Mouse (Mus musculus) liver, adult 2 months (tissue): Measurements from ENCODE around the gene Gm17416. TPM values are rescaled to one million over a fixed set of nuclear protein-coding genes. Genes with fewer than 3 reads are reported as not detected.

ENCODE experiments used
- DNase-seq: peaks from one replicate; pipeline ENCODE4 v3.0.0-alpha.2; 2011; ENCODE audit warnings: low read depth, low spot score; ENCODE audit errors: extremely low read depth
- H3K27ac ChIP-seq: fragments of 200-500 bp; replicated peaks from 2 replicates; pipeline ENCODE4 v1.5.1; 2012; ENCODE audit warnings: low read depth, mild to moderate bottlenecking, control low read depth, inconsistent platforms, low read length; ENCODE audit not compliant: insufficient read depth
- H3K27me3 ChIP-seq: fragments of 200-500 bp; 2 replicates; pipeline ENCODE4 v1.6.1; 2012; ENCODE audit warnings: mild to moderate bottlenecking, moderate library complexity, low read length, inconsistent platforms; ENCODE audit not compliant: control insufficient read depth, insufficient read depth
- H3K36me3 ChIP-seq: fragments of 200-500 bp; 2 replicates; pipeline ENCODE4 v1.6.1; 2012; ENCODE audit warnings: low read length, inconsistent platforms; ENCODE audit not compliant: control insufficient read depth, insufficient read depth
- H3K4me1 ChIP-seq: fragments of 200-500 bp; 2 replicates; pipeline ENCODE4 v1.6.1; 2011; ENCODE audit warnings: low read length; ENCODE audit not compliant: control insufficient read depth, insufficient read depth
- H3K4me3 ChIP-seq: fragments of 200-500 bp; 2 replicates; pipeline ENCODE4 v1.5.1; 2011; ENCODE audit warnings: low read depth, mild to moderate bottlenecking, control low read depth, low read length, moderate library complexity; ENCODE audit not compliant: insufficient read depth
- H3K79me2 ChIP-seq: fragments of 200-500 bp; 2 replicates; pipeline ENCODE4 v1.6.1; 2012; ENCODE audit warnings: inconsistent platforms, mild to moderate bottlenecking, low read length, moderate library complexity; ENCODE audit not compliant: control insufficient read depth, insufficient read depth
- H3K9ac ChIP-seq: fragments of 200-500 bp; 2 replicates; pipeline ENCODE4 v1.6.1; 2012; ENCODE audit warnings: low read depth, mild to moderate bottlenecking, control low read depth, inconsistent platforms, low read length
- CTCF ChIP-seq: fragments of 200-500 bp; IDR thresholded peaks from 2 replicates; pipeline ENCODE4 v1.5.1; 2011; ENCODE audit warnings: low read depth, low read length, control low read depth
- POLR2A ChIP-seq: fragments of 200-500 bp; IDR thresholded peaks from 2 replicates; pipeline ENCODE4 v1.6.1; 2011; ENCODE audit warnings: low read length, control low read depth; ENCODE audit not compliant: insufficient read depth; ENCODE audit errors: extremely low read depth
- WGBS: fragments of 180-500 bp; shearing (Covaris S2); methylation state at CpG from one replicate; pipeline ENCODE4 v1.1.7; 2018; 5-methylcytosine and 5-hydroxymethylcytosine counted together
- polyA plus RNA-seq: library from polyadenylated mRNA; depleted of rRNA; stranded (reverse); fragments of >200 nt; gene quantifications from 2 replicates; pipeline ENCODE4 v1.2.3, GENCODE M21; 2012
- total RNA-seq: library from RNA; depleted of rRNA; stranded (reverse); fragments of >200 nt; gene quantifications from 2 replicates; pipeline ENCODE4 v1.2.3, GENCODE M21; 2014

The Gm17416 gene
- total and polyA plus RNA-seq, 2 experiments = not detected

DNA sequence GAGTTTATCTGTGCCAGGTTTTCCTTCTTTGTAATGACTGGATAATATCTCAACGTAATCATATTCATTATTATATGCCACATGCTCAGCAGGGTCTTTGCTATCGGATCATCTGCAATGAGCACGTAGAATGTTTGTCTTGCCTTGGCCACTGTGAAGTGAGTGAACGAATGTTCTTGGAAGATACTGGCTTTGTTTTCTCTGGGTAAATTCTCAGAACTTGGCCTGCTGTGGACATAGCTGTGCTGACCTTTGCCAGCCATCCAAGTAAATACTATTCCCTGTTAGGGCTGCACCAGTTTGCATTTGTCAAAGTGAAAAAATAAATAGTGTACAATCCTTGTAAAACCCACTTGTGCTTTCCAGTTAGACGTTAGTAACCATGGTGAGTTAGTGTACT, 21.0 kb upstream of the Gm17416 start:
- H3K4me3 ChIP-seq = no peak overlapping the region
- H3K27me3 ChIP-seq = no peaks in the 10 kb centered on the region
- H3K9ac ChIP-seq = no peak overlapping the region
- no peaks in the 10 kb centered on the region for H3K79me2 ChIP-seq
- TF ChIP-seq POLR2A (no peak), CTCF (no peak)
- 26% methylated on average over 5 of the region's 5 CpGs for WGBS
- H3K27ac ChIP-seq = peak overlapping the region; percentile 46
- H3K4me1 ChIP-seq = peaks cover 12% of the 10 kb centered on the region; the same call in 1 of the 2 replicates
- peak; percentile 15 for DNase-seq
- no peaks in the 10 kb centered on the region for H3K36me3 ChIP-seq

DNA sequence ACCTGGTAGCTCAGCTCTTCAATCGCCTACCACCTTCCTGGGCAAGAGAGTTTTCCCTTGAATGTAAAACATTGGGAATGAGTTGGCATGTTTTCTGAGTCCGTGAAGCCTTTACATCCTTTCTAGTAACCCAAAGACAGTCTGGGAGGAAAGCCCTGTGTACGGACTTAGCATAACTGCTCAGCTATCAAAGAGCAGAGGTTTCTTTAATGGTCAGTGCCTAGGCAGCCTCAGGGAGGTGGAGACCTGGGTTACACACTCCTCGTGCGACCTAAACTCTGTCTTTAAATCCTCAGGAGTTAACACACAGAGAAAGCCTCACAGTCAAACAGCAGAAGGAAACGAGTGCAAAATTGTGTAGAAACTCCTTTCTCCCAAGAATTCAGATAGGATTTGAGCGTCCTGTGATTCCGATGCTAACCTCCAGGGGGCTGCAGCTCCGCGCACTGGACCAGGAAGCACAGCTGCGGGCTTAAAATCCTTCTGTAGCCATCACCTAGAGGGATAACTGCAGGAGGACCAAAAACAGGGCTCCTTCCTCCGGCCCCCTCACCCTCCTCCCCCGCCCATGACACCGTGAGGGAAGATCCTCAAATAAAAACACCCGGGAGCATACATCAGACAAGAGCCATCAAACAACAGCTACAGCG, 15.2 kb upstream of the Gm17416 start:
- H3K4me1 ChIP-seq = no peaks in the 10 kb centered on the region
- no peaks in the 10 kb centered on the region for H3K36me3 ChIP-seq
- H3K79me2 ChIP-seq = no peaks in the 10 kb centered on the region
- no peak overlapping the region for H3K4me3 ChIP-seq
- H3K9ac ChIP-seq = no peak overlapping the region
- 15% methylated on average over 16 of the region's 16 CpGs for WGBS
- H3K27ac ChIP-seq = no peak overlapping the region
- peak; percentile 7 for DNase-seq
- no peaks in the 10 kb centered on the region for H3K27me3 ChIP-seq
- TF ChIP-seq CTCF = peak; percentile 87
- TF ChIP-seq POLR2A = no peak

DNA sequence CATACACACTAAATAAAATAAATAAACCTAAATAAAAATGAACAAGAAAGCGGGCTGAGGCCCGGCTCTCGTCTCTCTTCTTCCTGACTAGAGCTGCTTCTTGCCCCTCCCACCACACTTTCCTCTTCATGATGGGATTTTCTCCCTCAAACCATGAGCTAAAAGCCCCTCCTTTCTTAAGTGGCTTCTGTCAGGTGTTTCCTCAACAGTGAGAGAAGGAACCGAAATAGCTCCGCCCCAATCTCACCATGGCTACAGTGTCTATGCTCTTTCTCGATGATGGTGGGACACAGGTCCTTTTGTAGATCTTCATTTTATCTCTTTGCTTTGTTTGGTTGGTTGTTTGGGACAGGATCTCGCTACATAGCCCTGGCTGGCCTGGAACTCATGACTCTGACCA, 12.5 kb upstream of the Gm17416 start:
- Histone ChIP-seq H3K9ac (no peak overlapping the region), H3K79me2 (no peaks in the 10 kb centered on the region), H3K27ac (no peak overlapping the region), H3K4me3 (no peak overlapping the region), H3K27me3 (no peaks in the 10 kb centered on the region), H3K4me1 (no peaks in the 10 kb centered on the region), H3K36me3 (no peaks in the 10 kb centered on the region)
- TF ChIP-seq CTCF (no peak), POLR2A (no peak)
- DNase-seq = no peak
- WGBS = 90% methylated on average over 7 of the region's 7 CpGs

DNA sequence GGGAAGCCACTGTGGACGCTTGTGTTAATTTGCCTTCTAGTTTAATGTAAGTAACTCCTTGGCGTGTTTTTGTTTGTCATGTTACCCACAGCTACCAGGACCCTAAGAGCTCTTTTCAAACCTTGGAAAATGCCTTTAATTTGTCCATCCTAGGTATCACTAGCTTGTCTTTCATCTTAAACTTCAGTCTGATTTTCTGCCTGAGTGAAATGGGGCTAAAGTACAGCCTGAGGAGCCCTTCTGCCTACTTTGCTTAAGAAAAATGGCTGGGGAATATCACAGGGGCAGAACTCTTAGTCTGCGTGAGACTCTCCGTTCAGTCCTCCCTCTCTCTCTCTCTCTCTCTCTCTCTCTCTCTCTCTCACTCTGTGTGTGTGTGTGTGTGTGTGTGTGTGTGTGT, 743 bp downstream of the Gm17416 start:
- 77% methylated on average over 4 of the region's 4 CpGs for WGBS
- H3K36me3 ChIP-seq = no peaks in the 10 kb centered on the region
- H3K4me3 ChIP-seq = no peak overlapping the region
- TF ChIP-seq CTCF (no peak), POLR2A (no peak)
- no peaks in the 10 kb centered on the region for H3K4me1 ChIP-seq
- H3K9ac ChIP-seq = no peak overlapping the region
- no peaks in the 10 kb centered on the region for H3K79me2 ChIP-seq
- H3K27ac ChIP-seq = no peak overlapping the region
- no peak for DNase-seq
- H3K27me3 ChIP-seq = no peaks in the 10 kb centered on the region

DNA sequence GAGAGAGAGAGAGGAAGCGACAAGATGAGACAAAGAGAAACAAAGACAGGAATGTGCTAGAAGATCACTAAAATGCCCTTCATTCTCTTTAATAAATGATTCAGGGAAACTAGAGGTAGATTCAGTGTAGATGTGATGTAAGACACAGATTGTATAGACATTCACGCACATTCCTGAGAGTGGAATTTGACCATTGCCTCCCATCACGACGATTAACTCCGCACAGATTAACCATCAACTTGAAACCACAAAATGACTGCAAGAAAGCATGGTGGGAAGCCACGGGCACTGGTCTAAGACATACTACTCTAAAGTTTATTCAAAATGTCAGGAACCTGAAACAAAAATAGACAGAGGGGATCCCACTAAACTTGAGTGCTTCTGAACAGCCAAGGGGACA, 1.2 kb downstream of the Gm17416 start:
- no peak for TF ChIP-seq POLR2A
- TF ChIP-seq CTCF = no peak
- WGBS = 41% methylated on average over 6 of the region's 6 CpGs

DNA sequence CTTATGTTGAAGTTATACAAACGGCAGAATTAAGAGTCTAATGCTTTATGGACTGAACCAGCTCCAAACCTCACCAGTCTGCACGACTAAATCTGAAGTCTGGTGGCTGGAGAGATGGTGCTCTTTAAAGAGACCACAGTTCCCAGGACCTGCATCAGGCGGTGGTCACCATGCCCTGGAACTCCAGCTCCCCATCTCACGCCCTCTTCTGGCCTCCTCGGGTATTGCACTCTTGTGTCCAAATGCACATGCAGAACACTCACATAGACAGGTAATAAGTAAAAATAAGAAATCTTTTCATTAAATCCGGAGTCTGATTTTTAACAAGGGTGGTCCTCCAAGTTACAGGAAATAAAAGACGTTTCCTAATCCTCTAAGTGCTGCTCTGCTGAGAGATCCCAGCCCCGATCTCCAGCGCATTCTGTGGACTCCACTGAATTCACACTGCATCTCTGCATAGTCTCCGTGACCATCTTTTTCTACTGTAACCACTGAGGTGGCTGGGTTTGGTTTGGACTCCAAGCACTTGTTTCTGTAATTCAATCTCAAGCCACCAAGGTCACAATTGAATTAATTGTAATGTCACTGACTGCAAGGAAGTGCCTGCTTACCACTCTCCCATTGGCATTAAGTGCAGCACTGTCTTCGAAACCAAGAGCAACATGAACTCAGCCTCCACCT, 3.1 kb downstream of the Gm17416 start, which contains the start of gene Defb21:
Gene Defb21, plus strand, starts transcription at position 631 of the 681 bp plus-strand sequence.
- Histone ChIP-seq H3K27me3 (no peaks in the 10 kb centered on the region), H3K79me2 (no peaks in the 10 kb centered on the region), H3K27ac (no peak within 1 kb of the TSS), H3K4me1 (no peaks in the 10 kb centered on the region), H3K4me3 (no peak within 1 kb of the TSS), H3K36me3 (no peaks in the 10 kb centered on the region), H3K9ac (no peak within 1 kb of the TSS)
- 60% methylated on average over 11 of the region's 11 CpGs for WGBS
- TF ChIP-seq POLR2A = no peak
- TF ChIP-seq CTCF = peak; percentile 57
- DNase-seq = no peak

More for the DNA sequence above, 1.2 kb downstream of the Gm17416 start:
- H3K4me1 ChIP-seq = no peaks in the 10 kb centered on the region
- H3K36me3 ChIP-seq = no peaks in the 10 kb centered on the region
- no peak overlapping the region for H3K9ac ChIP-seq
- H3K27me3 ChIP-seq = no peaks in the 10 kb centered on the region
- H3K79me2 ChIP-seq = no peaks in the 10 kb centered on the region
- no peak overlapping the region for H3K4me3 ChIP-seq
- no peak for DNase-seq
- H3K27ac ChIP-seq = no peak overlapping the region
